Mouse (Mus musculus) midbrain, embryonic 12.5 days (tissue): ENCODE measurements at regions not wholly inside any gene's neighbourhood (a gene's known extent, or its start where the extent isn't known, plus 50 kb on each side); places are given as distances from the start of the nearest gene placed in this dataset.

Experiments
- ATAC-seq: fragments of 200-750 bp; cut with Nextera tagmentation; 2 replicates; pipeline ENCODE4 v1.8.0; 2017; ENCODE audit warnings: low read depth, moderate TSS enrichment, moderate library complexity; ENCODE audit not compliant: low FRiP score
- H3K27ac ChIP-seq: fragments of 300-500 bp; sonication (generic); replicated peaks from 2 replicates; pipeline ENCODE4 v1.5.1; 2016; ENCODE audit warnings: mild to moderate bottlenecking
- H3K27me3 ChIP-seq: fragments of 300-500 bp; sonication (generic); 2 replicates; pipeline ENCODE4 v1.6.1; 2016; ENCODE audit warnings: mild to moderate bottlenecking
- H3K36me3 ChIP-seq: fragments of 300-500 bp; sonication (generic); 2 replicates; pipeline ENCODE4 v1.6.1; 2016
- H3K4me1 ChIP-seq: fragments of 300-500 bp; sonication (generic); 2 replicates; pipeline ENCODE4 v1.6.1; 2016
- H3K4me2 ChIP-seq: fragments of 300-500 bp; sonication (generic); replicated peaks from 2 replicates; pipeline ENCODE4 v1.6.1; 2016; ENCODE audit warnings: mild to moderate bottlenecking, moderate library complexity
- H3K4me3 ChIP-seq: fragments of 300-500 bp; sonication (generic); 2 replicates; pipeline ENCODE4 v1.5.1; 2016; ENCODE audit warnings: mild to moderate bottlenecking
- H3K9ac ChIP-seq: fragments of 300-500 bp; sonication (generic); replicated peaks from 2 replicates; pipeline ENCODE4 v1.6.1; 2016; ENCODE audit warnings: mild to moderate bottlenecking, moderate library complexity
- H3K9me3 ChIP-seq: fragments of 300-500 bp; sonication (generic); 2 replicates; pipeline ENCODE4 v1.6.1; 2016; ENCODE audit warnings: mild to moderate bottlenecking
- WGBS: fragments of 180-500 bp; shearing (Covaris S2); methylation state at CpG from one replicate; pipeline ENCODE4 v1.1.7; 2016; 5-methylcytosine and 5-hydroxymethylcytosine counted together

GRCm38 (mm10) chr17:62963824-62964223 lies 82.7 kb upstream of the Efna5 start:
- no peaks in the 10 kb centered on the region for H3K36me3 ChIP-seq
- H3K27ac ChIP-seq = no peak overlapping the region
- WGBS = 73% methylated on average over 4 of the region's 4 CpGs
- H3K27me3 ChIP-seq = no peaks in the 10 kb centered on the region
- no peak for ATAC-seq
- H3K4me1 ChIP-seq = peaks cover 6% of the 10 kb centered on the region
- H3K4me2 ChIP-seq = no peak overlapping the region
- H3K4me3 ChIP-seq = no peak overlapping the region
- H3K9ac ChIP-seq = no peak overlapping the region
- H3K9me3 ChIP-seq = no peaks in the 10 kb centered on the region

- H3K9me3 ChIP-seq = no peaks in the 10 kb centered on the region
- 88% methylated on average over 3 of the region's 3 CpGs for whole genome bisulfite sequencing
- H3K36me3 ChIP-seq = no peaks in the 10 kb centered on the region
- peaks cover 6% of the 10 kb centered on the region for H3K4me1 ChIP-seq
- H3K27me3 ChIP-seq = no peaks in the 10 kb centered on the region
- H3K9ac ChIP-seq = no peak overlapping the region
- ATAC-seq = no peak
- no peak overlapping the region for H3K4me2 ChIP-seq
- no peak overlapping the region for H3K4me3 ChIP-seq
- H3K27ac ChIP-seq = no peak overlapping the region
Observed at GRCm38 (mm10) chr17:62962292-62962618, 81.1 kb upstream of the Efna5 start.

GRCm38 (mm10) chr17:62961596-62962291 lies 80.6 kb upstream of the Efna5 start:
- ATAC-seq = no peak
- 76% methylated on average over 19 of the region's 19 CpGs for WGBS

GRCm38 (mm10) chr17:62959146-62959545 lies 78.0 kb upstream of the Efna5 start:
- peaks cover 6% of the 10 kb centered on the region for H3K4me1 ChIP-seq
- 53% methylated on average over 3 of the region's 3 CpGs for WGBS

More at GRCm38 (mm10) chr17:62961596-62962291, 80.6 kb upstream of the Efna5 start:
- no peak overlapping the region for H3K4me2 ChIP-seq
- H3K27me3 ChIP-seq = no peaks in the 10 kb centered on the region
- no peak overlapping the region for H3K9ac ChIP-seq
- H3K36me3 ChIP-seq = no peaks in the 10 kb centered on the region
- no peak overlapping the region for H3K4me3 ChIP-seq
- no peaks in the 10 kb centered on the region for H3K9me3 ChIP-seq
- H3K27ac ChIP-seq = no peak overlapping the region
- H3K4me1 ChIP-seq = peaks cover 6% of the 10 kb centered on the region

GRCm38 (mm10) chr17:62947537-62948193 lies 66.5 kb upstream of the Efna5 start:
- Histone ChIP-seq H3K4me3 (no peak overlapping the region), H3K27me3 (no peaks in the 10 kb centered on the region), H3K36me3 (no peaks in the 10 kb centered on the region), H3K4me1 (no peaks in the 10 kb centered on the region), H3K9ac (no peak overlapping the region), H3K27ac (no peak overlapping the region), H3K9me3 (no peaks in the 10 kb centered on the region), H3K4me2 (no peak overlapping the region)
- no peak for ATAC-seq
- 79% methylated on average over 1 of the region's 1 CpGs for WGBS

More at GRCm38 (mm10) chr17:62959146-62959545, 78.0 kb upstream of the Efna5 start:
- H3K4me3 ChIP-seq = no peak overlapping the region
- no peaks in the 10 kb centered on the region for H3K9me3 ChIP-seq
- H3K9ac ChIP-seq = no peak overlapping the region
- H3K4me2 ChIP-seq = no peak overlapping the region
- H3K27ac ChIP-seq = no peak overlapping the region
- no peaks in the 10 kb centered on the region for H3K27me3 ChIP-seq
- ATAC-seq = no peak
- no peaks in the 10 kb centered on the region for H3K36me3 ChIP-seq

GRCm38 (mm10) chr17:62940573-62941252 lies 59.6 kb upstream of the Efna5 start:
- Histone ChIP-seq H3K36me3 (no peaks in the 10 kb centered on the region), H3K27ac (no peak overlapping the region), H3K4me2 (peak overlapping the region; percentile 31), H3K4me1 (peaks cover 13% of the 10 kb centered on the region), H3K4me3 (no peak overlapping the region), H3K27me3 (0 out of 2 replicates have a peak, but pooled peaks cover 3% of the 10 kb centered on the region), H3K9ac (no peak overlapping the region), H3K9me3 (no peaks in the 10 kb centered on the region)
- peak; percentile 54; the same call in 1 of the 2 replicates for ATAC-seq
- whole genome bisulfite sequencing = 6% methylated on average over 7 of the region's 7 CpGs

- Histone ChIP-seq H3K4me3 (peak overlapping the region; percentile 4; the same call in 1 of the 2 replicates), H3K4me1 (peaks cover 13% of the 10 kb centered on the region), H3K36me3 (no peaks in the 10 kb centered on the region), H3K9me3 (no peaks in the 10 kb centered on the region), H3K9ac (no peak overlapping the region), H3K27ac (no peak overlapping the region), H3K27me3 (0 out of 2 replicates have a peak, but pooled peaks cover 3% of the 10 kb centered on the region), H3K4me2 (peak overlapping the region; percentile 31)
- peak; percentile 63 for ATAC-seq
- WGBS = 3% methylated on average over 18 of the region's 18 CpGs
Observed at GRCm38 (mm10) chr17:62939930-62940572, 58.9 kb upstream of the Efna5 start.

- Histone ChIP-seq H3K27ac (no peak overlapping the region), H3K9me3 (no peaks in the 10 kb centered on the region), H3K27me3 (0 out of 2 replicates have a peak, but pooled peaks cover 3% of the 10 kb centered on the region), H3K4me1 (peaks cover 13% of the 10 kb centered on the region), H3K4me2 (no peak overlapping the region), H3K4me3 (no peak overlapping the region), H3K36me3 (no peaks in the 10 kb centered on the region), H3K9ac (no peak overlapping the region)
- no peak for ATAC-seq
- 61% methylated on average over 4 of the region's 4 CpGs for WGBS
Observed at GRCm38 (mm10) chr17:62939171-62939570, 58.1 kb upstream of the Efna5 start.
